8 mouse cellular contexts compared by ENCODE assay signal in the genomic region with DNA sequence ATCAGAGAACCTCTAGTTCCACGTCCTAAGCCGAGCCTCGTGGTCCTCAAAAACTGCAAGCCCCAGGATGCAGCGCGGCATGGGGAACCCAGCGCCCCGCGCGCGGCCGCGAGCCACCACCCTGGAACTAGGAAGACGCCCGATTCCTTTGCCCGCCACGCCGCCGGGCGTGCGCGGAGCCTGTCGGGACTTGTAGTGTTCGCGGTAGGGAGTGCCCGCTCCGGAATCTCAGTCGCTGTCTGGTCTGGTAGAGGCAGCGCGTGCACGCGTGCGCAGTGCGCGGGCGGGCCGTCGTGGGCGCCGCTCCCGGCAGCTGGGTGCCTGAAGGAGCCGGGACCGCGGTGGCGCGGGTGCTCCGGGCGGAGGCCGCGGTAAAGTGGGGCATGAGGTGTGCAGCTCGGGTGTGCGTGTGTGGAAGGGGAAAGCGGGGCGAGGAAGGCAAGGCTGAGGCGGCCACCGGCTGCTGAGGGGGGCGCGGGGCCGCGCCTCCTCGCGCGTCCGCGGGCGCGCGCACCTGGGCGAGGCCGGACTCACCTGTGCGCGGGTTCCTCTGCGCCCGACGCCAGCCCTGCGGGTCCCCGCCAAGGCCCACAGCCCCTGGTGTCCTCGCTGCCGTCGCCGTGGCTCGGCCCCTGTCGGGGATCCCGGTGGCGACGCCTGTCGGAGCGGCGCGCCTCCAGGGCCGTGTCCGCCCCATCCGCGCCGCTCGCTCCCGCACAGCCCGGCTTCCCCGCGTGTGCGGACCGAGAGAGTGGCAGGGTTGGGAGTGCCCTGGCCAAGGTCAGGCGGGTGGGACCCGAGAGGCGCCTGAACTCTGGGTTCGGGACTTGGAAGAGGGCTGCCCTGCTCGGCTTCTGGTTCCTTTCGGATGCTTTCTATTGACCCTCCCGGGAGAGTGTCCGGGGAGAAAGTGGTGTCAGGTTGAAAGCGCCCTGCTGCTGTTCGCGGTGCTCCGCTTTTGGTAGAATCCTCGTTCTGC. TPM values are rescaled to one million over a fixed set of nuclear protein-coding genes. Genes with fewer than 3 reads are reported as not detected.
A peak's percentile ranks its signal among the peaks of the same experiment; 100 is the strongest.
DNase-seq lines count a peak whose midpoint lies in the region; ATAC-seq and TF ChIP-seq lines count a peak whose summit lies in the region.

A gene (plus strand): TSS at position 144 of the 979 bp plus-strand sequence.

- DNase-seq in gastrocnemius, postnatal 10 days, result peak; percentile 91
- peak; percentile 91 for DNase-seq in hindlimb bud, embryonic 11.5 days (ENCODE audit: extremely low spot score, low read depth, low spot score)
- peak; percentile 98 to 99 for DNase-seq in left cerebral cortex, adult 2 months (ENCODE audit: extremely low spot score in 1 of 2, low spot score in 2 of 2)
- peak; percentile 91 for DNase-seq in retina, postnatal 7 days (ENCODE audit: low read depth, low spot score)
- peak; percentile 89 to 98 for DNase-seq in urinary bladder, adult 18-20 months (ENCODE audit: low spot score in 2 of 2)

- peaks cover 47% of the 10 kb centered on the region for H3K79me2 ChIP-seq in macrophage (ENCODE audit: inconsistent target)

- ATAC-seq in activated CD4-positive, CD25-positive, alpha-beta regulatory T cell, adult 4 months, result peak; percentile 97
- ATAC-seq in common myeloid progenitor, adult 5-6 weeks (replicated peaks; ENCODE audit: low read depth, poor library complexity, severe bottlenecking), result peak; percentile 98

- WGBS in macrophage (ENCODE audit: missing documents), result under 1% methylated on average over 99 of the region's 114 CpGs

- peak within 1 kb of the TSS; percentile 97 for H3K27ac ChIP-seq in left cerebral cortex, adult 2 months
- no peak within 1 kb of the TSS for H3K27ac ChIP-seq in macrophage

- intact Hi-C loops in left cerebral cortex, adult 2 months (cut with DNase I), result loop anchor here (2.0 kb wide), 1 partner anchor 27 kb away; no protein-coding TSS in a partner anchor

- H3K4me3 ChIP-seq in left cerebral cortex, adult 2 months, result peak within 1 kb of the TSS; percentile 72
- peak within 1 kb of the TSS; percentile 74 for H3K4me3 ChIP-seq in macrophage (ENCODE audit: inconsistent target)

- no peaks in the 10 kb centered on the region for H3K36me3 ChIP-seq in macrophage (ENCODE audit: inconsistent target)

- no peak; the same call in 1 of the 2 replicates for TF ChIP-seq CTCF in left cerebral cortex, adult 2 months (IDR thresholded peaks at IDR 0.05)

RNA-seq across cellular contexts. Expression of the gene that starts here (rescaled TPM):
- 10 to 100 TPM; 18.9 to 21.7 TPM for polyA plus RNA-seq in activated CD4-positive, CD25-positive, alpha-beta regulatory T cell, adult 4 months (2017; shearing (Covaris generic))
- total RNA-seq in common myeloid progenitor, adult 5-6 weeks (2017), result 10.2 and 16.6 TPM in 2 replicates
- 10 to 100 TPM; 30.9 to 32.5 TPM for total RNA-seq in gastrocnemius, postnatal 10 days (2021)
- 10 to 100 TPM; 95.9 to 98.5 TPM for total RNA-seq in left cerebral cortex, adult 2 months (2021)
- 100 to 1,000 TPM; 109 to 365 (median 188) TPM for total RNA-seq in macrophage (2018; cell fraction: chromatin; rRNA removed)
- 10 to 100 TPM; 24.2 to 55.3 (median 42.7) TPM for total RNA-seq in macrophage (2018; cell fraction: cytosol; rRNA removed)
- 100 to 1,000 TPM in 18 of 26 experiments, 10 to 100 TPM in 8; 73.7 to 209 (median 112) TPM for total RNA-seq in macrophage (2018; cell fraction: nucleus; rRNA removed)
- polyA plus RNA-seq in macrophage (2018), result 25.9 to 52.3 TPM (median 40.6 TPM) in 3 replicates
